Mouse (Mus musculus) adrenal gland, adult 10 weeks (tissue): ENCODE results near the gene Idh3a. TPM values are rescaled to one million over a fixed set of nuclear protein-coding genes. Genes with fewer than 3 reads are reported as not detected.

Experiments used
- polyA plus RNA-seq: library from polyadenylated mRNA; stranded (reverse); fragments of 350-450 nt; fragmentation: Illumina TruSeq; extraction: RNeasy Lipid Tissue Mini Kit (QIAGEN cat#74804); gene quantifications from one replicate; pipeline ENCODE4 v1.2.3, GENCODE M21; 2014; ENCODE audit warnings: low read depth, low replicate concordance

Idh3a gene
- polyA plus RNA-seq, result 377 TPM

DNA sequence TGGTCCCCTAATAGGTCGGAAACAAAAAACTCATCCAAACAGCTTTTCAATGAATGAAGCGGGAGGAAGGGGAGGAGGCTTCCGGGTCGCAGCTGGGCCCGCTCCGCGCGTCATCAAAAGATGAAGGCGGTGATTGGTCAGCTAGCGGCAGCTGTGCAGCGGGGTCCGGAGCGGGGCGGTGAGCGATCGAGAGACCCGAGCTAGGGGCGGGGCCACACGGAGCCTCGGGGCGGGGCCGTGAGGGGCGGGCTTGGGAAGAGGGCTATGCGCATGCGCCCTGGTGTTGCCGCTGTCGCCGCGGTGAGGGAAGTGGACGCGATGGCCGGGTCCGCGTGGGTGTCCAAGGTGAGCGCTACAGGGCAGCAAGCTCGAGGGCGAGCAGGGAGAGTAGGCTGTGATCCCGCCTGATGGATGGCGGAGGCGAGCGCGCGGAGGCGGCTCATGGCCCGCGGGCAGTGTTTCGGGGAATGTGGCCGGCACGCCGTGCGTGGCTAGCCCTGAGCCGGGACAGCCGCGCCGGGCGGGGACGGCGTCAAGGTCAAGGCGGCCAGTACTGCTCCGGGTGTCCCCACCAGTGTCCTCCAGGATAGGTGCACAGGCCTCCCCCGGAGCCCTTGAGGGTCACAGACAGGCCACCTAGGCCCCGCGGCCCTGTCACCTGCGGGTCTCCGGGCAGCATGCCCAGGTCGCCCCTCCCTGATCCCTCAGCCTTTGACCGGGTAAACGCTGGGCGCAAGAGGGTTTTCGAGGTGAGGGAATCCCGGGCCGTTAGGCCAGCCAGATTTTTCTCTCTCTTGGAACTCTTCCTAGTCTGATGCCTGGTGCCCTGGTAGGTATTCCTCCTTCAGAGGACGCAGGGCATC is at the start of gene Idh3a:
Idh3a (plus strand) TSS at position 136 of the 863 bp plus-strand sequence.

DNA sequence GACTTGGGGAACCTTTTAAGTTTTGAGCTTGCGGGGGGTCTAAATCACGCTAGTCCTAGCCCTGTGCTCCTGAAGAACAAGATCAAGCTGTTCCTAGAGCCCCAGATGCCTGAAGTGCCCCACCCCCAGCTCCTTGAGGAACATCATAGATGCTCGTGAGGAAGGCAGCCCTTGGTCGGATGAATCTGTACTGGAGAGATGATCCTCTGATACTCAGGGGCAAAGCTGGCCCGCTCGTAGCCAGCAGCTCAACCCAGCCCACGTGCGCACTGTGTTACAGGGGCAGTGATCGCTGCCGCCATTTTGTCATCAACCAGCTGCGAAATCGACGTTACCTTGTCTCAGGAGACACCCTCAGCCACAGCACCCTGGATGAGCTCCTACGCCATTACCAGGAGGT is 47.5 kb upstream of the Idh3a start, which contains the start of gene Sh2d7:
Sh2d7 (plus strand) TSS at position 301 of the 400 bp plus-strand sequence.

DNA sequence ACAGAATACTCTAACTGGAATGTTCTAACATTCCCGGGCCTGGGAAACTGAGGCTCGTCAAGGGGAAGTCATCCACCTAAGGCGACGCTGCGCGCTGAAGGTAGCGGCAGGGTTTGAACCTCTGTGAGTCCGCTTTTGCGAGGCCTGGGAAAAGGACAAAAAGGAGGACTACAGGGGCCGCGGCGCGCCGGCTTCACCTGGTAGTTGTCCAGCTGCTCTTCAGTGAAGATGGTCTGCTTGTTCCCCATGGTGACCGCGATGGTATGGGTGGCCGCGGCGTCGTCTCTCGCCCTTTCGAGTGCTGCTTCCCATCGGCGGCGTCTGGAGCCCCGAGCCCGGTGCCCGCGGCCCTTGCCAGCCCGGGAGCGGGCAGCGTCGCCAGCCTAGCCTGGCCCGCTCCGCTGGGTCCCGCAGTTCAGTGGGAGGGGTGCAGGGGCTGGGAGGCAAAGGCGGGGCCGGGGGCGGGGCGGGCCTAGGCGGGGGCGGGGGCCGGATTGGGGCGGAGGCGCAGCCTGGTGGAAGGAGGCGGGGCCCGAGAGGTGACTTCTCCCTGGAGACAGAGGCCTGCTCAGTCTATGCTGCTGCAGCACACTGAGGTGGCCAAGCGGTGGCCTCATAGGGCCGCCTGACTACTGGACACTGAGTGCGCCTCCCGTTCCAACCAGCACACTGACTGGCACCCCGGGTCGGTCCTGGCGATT is 26.2 kb upstream of the Idh3a start, which contains the start of gene Cib2:
Cib2 (minus strand) TSS at position 448 of the 701 bp plus-strand sequence.

Other genes starting within 250 kb of the Idh3a start
- gene Dmxl2, start 84.7 kb upstream of the Idh3a start, polyA plus RNA-seq, result 25.5 TPM
- not detected for gene Sh2d7, start 47.4 kb upstream of the Idh3a start, polyA plus RNA-seq
- 6.7 TPM for gene Cib2, start 26.1 kb upstream of the Idh3a start, polyA plus RNA-seq
- gene Acsbg1, start 75.5 kb downstream of the Idh3a start, polyA plus RNA-seq, result 16.7 TPM
- gene Dnaja4, start 112.5 kb downstream of the Idh3a start, polyA plus RNA-seq, result 52.7 TPM
- gene Wdr61, start 148.2 kb downstream of the Idh3a start, polyA plus RNA-seq, result 109 TPM
- gene Crabp1, start 178.4 kb downstream of the Idh3a start, polyA plus RNA-seq, result not detected